Mouse (Mus musculus): ENCODE results near the gene Zfp791.

DNA sequence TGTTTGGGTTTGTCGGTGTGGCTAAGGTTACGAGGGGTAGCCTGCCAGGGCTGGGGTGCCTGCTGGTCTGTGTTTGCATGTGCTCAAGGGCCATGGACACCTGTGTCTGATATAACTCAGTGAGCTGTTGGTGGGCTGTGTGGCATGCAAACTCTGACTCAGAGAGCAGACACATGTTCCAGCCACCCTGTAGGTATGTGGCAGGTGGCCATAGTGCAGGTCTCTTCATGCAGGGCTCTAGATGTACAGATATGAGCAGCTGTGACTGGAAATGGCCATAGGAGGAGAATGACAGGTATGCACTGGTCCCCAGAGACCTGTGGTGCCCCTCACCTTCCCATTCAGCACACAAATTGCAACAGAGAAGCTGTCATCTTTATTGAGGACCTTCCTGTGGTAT, 55.7 kb downstream of the Zfp791 start:
- TF ChIP-seq CHD2 (IDR thresholded peaks at IDR 0.05; ENCODE audit: low read depth, low read length) (no peak), HCFC1 (IDR thresholded peaks at IDR 0.05; ENCODE audit: borderline replicate concordance, insufficient read depth, low read length) (no peak)
